19 mouse cellular contexts compared by ENCODE assay signal in the genomic region with DNA sequence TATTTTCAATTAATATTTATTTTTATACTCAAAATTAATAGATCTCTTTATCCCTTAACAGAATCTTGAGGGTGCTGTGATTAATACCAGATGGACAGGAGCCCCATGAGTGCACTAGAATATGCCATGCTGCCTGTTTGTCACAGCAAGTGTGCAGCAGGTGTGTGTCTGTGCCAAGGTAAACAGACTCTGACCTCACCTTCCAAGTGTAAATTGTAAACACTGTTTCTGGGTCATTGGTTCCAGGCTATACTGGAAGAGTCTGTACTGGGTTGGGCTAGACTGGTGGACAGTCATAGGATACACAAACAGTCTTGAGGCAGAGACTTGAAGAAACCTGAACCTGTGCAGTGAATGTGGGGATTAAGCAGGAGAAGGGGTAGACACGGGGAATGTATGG.
"Had no signal": no experiment of that assay in that cellular context is flagged by ENCODE, and none has a peak within 500 bp of the region (broad histone marks: within the 10 kb centered on the region; RNA-seq: fewer than 3 reads in every experiment).

No protein-coding gene starts in this region.

- H3K4me2 ChIP-seq: limb, embryonic 15.5 days; liver, embryonic 15.5 days; lung, embryonic 14.5 days; neural tube, embryonic 12.5 days had no signal

- H3K4me1 ChIP-seq: limb, embryonic 15.5 days; liver, embryonic 15.5 days; midbrain, embryonic 10.5 days; neural tube, embryonic 12.5 days had no signal

- DNase-seq: kidney, adult 2 months; kidney, postnatal 36 days; layer of hippocampus, adult 9-11 months; layer of hippocampus, postnatal 36 days; lung, embryonic 14.5 days; lung, postnatal 10 days; lung, postnatal 4 days; midbrain, embryonic 14.5 days; retina, postnatal 1 day; right cerebral cortex, postnatal 4 days; spleen, adult 18-20 months; thymus, adult 2 months; thymus, postnatal 25 days had no signal

- H3K27ac ChIP-seq: kidney, postnatal 0 days; limb, embryonic 15.5 days; liver, embryonic 15.5 days; midbrain, embryonic 10.5 days; neural tube, embryonic 12.5 days had no signal

- H3K27me3 ChIP-seq: limb, embryonic 15.5 days; liver, embryonic 15.5 days; neural tube, embryonic 12.5 days had no signal

- H3K4me3 ChIP-seq: limb, embryonic 15.5 days; liver, embryonic 15.5 days; midbrain, embryonic 10.5 days; myocyte; neural tube, embryonic 12.5 days had no signal

- H3K36me3 ChIP-seq: limb, embryonic 15.5 days; liver, embryonic 15.5 days; midbrain, embryonic 10.5 days; neural tube, embryonic 12.5 days had no signal

- H3K9ac ChIP-seq: limb, embryonic 15.5 days; liver, embryonic 15.5 days; lung, embryonic 14.5 days; neural tube, embryonic 12.5 days had no signal

- H3K9me3 ChIP-seq: limb, embryonic 15.5 days; liver, embryonic 15.5 days; midbrain, embryonic 10.5 days; neural tube, embryonic 12.5 days had no signal
